Comparison of ENCODE assay signal across 16 mouse cellular contexts in genomic region chr8:116619686-116620320, GRCm38 (mm10).
DNase-seq lines count a peak whose midpoint lies in the region; ATAC-seq lines count a peak whose summit lies in the region.
"Had no signal": no experiment of that assay in that cellular context is flagged by ENCODE, and none has a peak within 500 bp of the region (broad histone marks: within the 10 kb centered on the region; RNA-seq: fewer than 3 reads in every experiment).

No protein-coding gene starts in this region.

- peak; percentile 44 for DNase-seq in forebrain, embryonic 14.5 days (ENCODE audit: low spot score)
- peak; percentile 63 for DNase-seq in layer of hippocampus, adult 9-11 months
- DNase-seq in right cerebral cortex, adult 2 months (ENCODE audit: low spot score in 2 of 2), result peak; percentile 84 to 89
- DNase-seq in urinary bladder, postnatal 10 days (ENCODE audit: low spot score), result no peak
- DNase-seq in gastrocnemius, adult 18-20 months (ENCODE audit: low spot score), result no peak
- no peak for DNase-seq in adrenal gland, adult 18-20 months (ENCODE audit: low spot score in 2 of 2)
- DNase-seq: adrenal gland, postnatal 10 days; cerebellum, adult 11 months; liver had no signal

- no peaks in the 10 kb centered on the region for H3K9me3 ChIP-seq in forebrain, embryonic 14.5 days (replicated peaks; ENCODE audit: control insufficient read depth, low read length)
- no peaks in the 10 kb centered on the region for H3K9me3 ChIP-seq in forebrain, embryonic 15.5 days
- H3K9me3 ChIP-seq: forebrain, embryonic 10.5 days; lung, embryonic 15.5 days; midbrain, embryonic 12.5 days; neural tube, embryonic 12.5 days had no signal

- no peak overlapping the region for H3K4me3 ChIP-seq in forebrain, embryonic 14.5 days (ENCODE audit: low read depth, low read length)
- no peak overlapping the region for H3K4me3 ChIP-seq in forebrain, embryonic 15.5 days
- H3K4me3 ChIP-seq: forebrain, embryonic 10.5 days; lung, embryonic 15.5 days; midbrain, embryonic 12.5 days; neural tube, embryonic 12.5 days had no signal

- H3K36me3 ChIP-seq in forebrain, embryonic 14.5 days (ENCODE audit: control insufficient read depth, insufficient read depth, low read length), result no peaks in the 10 kb centered on the region
- no peaks in the 10 kb centered on the region for H3K36me3 ChIP-seq in forebrain, embryonic 15.5 days
- H3K36me3 ChIP-seq: forebrain, embryonic 10.5 days; lung, embryonic 15.5 days had no signal

- no peak overlapping the region for H3K27ac ChIP-seq in forebrain, embryonic 14.5 days (ENCODE audit: low read depth, low read length)
- H3K27ac ChIP-seq in forebrain, embryonic 15.5 days (replicated peaks), result no peak overlapping the region
- H3K27ac ChIP-seq: forebrain, embryonic 10.5 days; hindbrain, postnatal 0 days; lung, embryonic 15.5 days; midbrain, embryonic 12.5 days; neural tube, embryonic 12.5 days had no signal

- ATAC-seq in forebrain, embryonic 14.5 days, result peak; percentile 21; the same call in 1 of the 2 replicates
- no peak for ATAC-seq in forebrain, embryonic 15.5 days (replicated peaks)
- peak; percentile 29; the same call in 1 of the 2 replicates for ATAC-seq in common myeloid progenitor, adult 5-6 weeks (replicated peaks; ENCODE audit: low read depth, poor library complexity, severe bottlenecking)
- ATAC-seq: hindbrain, postnatal 0 days had no signal

- no peak overlapping the region for H3K9ac ChIP-seq in forebrain, embryonic 14.5 days (ENCODE audit: low read length)
- no peak overlapping the region for H3K9ac ChIP-seq in forebrain, embryonic 15.5 days (replicated peaks)
- H3K9ac ChIP-seq: lung, embryonic 15.5 days; midbrain, embryonic 12.5 days; neural tube, embryonic 12.5 days had no signal

- no peak overlapping the region for H3K4me2 ChIP-seq in forebrain, embryonic 14.5 days (ENCODE audit: low read length)
- no peak overlapping the region for H3K4me2 ChIP-seq in forebrain, embryonic 15.5 days (replicated peaks)
- H3K4me2 ChIP-seq: lung, embryonic 15.5 days; midbrain, embryonic 12.5 days; neural tube, embryonic 12.5 days had no signal

- H3K27me3 ChIP-seq in forebrain, embryonic 14.5 days (replicated peaks; ENCODE audit: control insufficient read depth, insufficient read depth, low read length), result no peaks in the 10 kb centered on the region
- H3K27me3 ChIP-seq in forebrain, embryonic 15.5 days, result no peaks in the 10 kb centered on the region
- H3K27me3 ChIP-seq: lung, embryonic 15.5 days; midbrain, embryonic 12.5 days; neural tube, embryonic 12.5 days had no signal

- no peaks in the 10 kb centered on the region; the same call in 1 of the 2 replicates for H3K4me1 ChIP-seq in forebrain, embryonic 14.5 days (ENCODE audit: control insufficient read depth, insufficient read depth, low read length)
- peaks cover 14% of the 10 kb centered on the region for H3K4me1 ChIP-seq in forebrain, embryonic 15.5 days
- H3K4me1 ChIP-seq: forebrain, embryonic 10.5 days had no signal

- 68% methylated on average over 19 of the region's 19 CpGs for WGBS in forebrain, embryonic 14.5 days
- 50% methylated on average over 19 of the region's 19 CpGs for WGBS in forebrain, embryonic 15.5 days

Comparison
In these comparisons a context has a peak if more than half of its experiments do, and no peak if none do; other contexts are left out.
1. DNase-seq: peak in forebrain, embryonic 14.5 days (single experiment), layer of hippocampus, adult 9-11 months (single experiment) and right cerebral cortex, adult 2 months (2 of 2); none in urinary bladder, postnatal 10 days (single experiment), gastrocnemius, adult 18-20 months (single experiment) and adrenal gland, adult 18-20 months (0 of 2).